Mouse (Mus musculus) midbrain, embryonic 12.5 days (tissue): ENCODE data around the gene Gm26620. TPM values are rescaled to one million over a fixed set of nuclear protein-coding genes. Genes with fewer than 3 reads are reported as not detected.

Experiments
- ATAC-seq: fragments of 200-750 bp; cut with Nextera tagmentation; 2 replicates; pipeline ENCODE4 v1.8.0; 2017; ENCODE audit warnings: low read depth, moderate TSS enrichment, moderate library complexity; ENCODE audit not compliant: low FRiP score
- H3K27ac ChIP-seq: fragments of 300-500 bp; sonication (generic); replicated peaks from 2 replicates; pipeline ENCODE4 v1.5.1; 2016; ENCODE audit warnings: mild to moderate bottlenecking
- H3K27me3 ChIP-seq: fragments of 300-500 bp; sonication (generic); 2 replicates; pipeline ENCODE4 v1.6.1; 2016; ENCODE audit warnings: mild to moderate bottlenecking
- H3K36me3 ChIP-seq: fragments of 300-500 bp; sonication (generic); 2 replicates; pipeline ENCODE4 v1.6.1; 2016
- H3K4me1 ChIP-seq: fragments of 300-500 bp; sonication (generic); 2 replicates; pipeline ENCODE4 v1.6.1; 2016
- H3K4me2 ChIP-seq: fragments of 300-500 bp; sonication (generic); replicated peaks from 2 replicates; pipeline ENCODE4 v1.6.1; 2016; ENCODE audit warnings: mild to moderate bottlenecking, moderate library complexity
- H3K4me3 ChIP-seq: fragments of 300-500 bp; sonication (generic); 2 replicates; pipeline ENCODE4 v1.5.1; 2016; ENCODE audit warnings: mild to moderate bottlenecking
- H3K9ac ChIP-seq: fragments of 300-500 bp; sonication (generic); replicated peaks from 2 replicates; pipeline ENCODE4 v1.6.1; 2016; ENCODE audit warnings: mild to moderate bottlenecking, moderate library complexity
- H3K9me3 ChIP-seq: fragments of 300-500 bp; sonication (generic); 2 replicates; pipeline ENCODE4 v1.6.1; 2016; ENCODE audit warnings: mild to moderate bottlenecking
- WGBS: fragments of 180-500 bp; shearing (Covaris S2); methylation state at CpG from one replicate; pipeline ENCODE4 v1.1.7; 2016; 5-methylcytosine and 5-hydroxymethylcytosine counted together
- polyA plus RNA-seq: library from polyadenylated mRNA; unstranded; fragments of >200 nt; fragmentation: Nextera tagmentation; extraction: Ambion mirVana; gene quantifications from 2 replicates; pipeline ENCODE4 v1.2.1, GENCODE M21; 2016

The Gm26620 gene
- polyA plus RNA-seq, 1 experiment from 2014 or later = not detected

DNA sequence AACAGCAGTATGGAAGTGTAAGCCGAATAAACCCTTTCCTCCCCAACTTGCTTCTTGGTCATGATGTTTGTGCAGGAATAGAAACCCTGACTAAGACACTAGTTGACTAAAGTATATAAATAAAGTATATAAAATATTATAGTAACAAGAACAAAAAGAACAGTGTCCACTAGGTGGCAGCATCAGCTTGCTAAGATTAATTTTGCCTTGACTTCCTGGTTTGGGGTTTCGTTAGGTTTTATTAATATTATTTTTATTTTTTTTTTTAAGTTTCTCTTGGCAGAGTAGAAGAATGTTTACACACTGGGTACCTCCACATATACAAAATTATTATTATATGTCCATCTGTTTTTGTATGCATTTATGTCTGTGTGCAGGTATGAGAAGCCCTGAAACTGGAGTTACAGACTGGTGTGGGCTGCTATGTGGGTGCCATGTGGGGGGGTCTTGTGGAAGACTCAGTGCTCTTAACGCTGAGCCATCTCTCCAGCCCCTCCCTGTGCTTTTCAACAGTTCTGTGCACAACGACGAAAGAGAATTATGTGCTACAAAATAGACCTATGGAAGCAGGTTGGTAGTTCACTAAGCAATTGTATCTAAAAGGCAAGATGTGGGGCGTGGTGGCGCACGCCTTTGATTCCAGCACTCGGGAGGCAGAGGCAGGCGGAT lies 16.1 kb downstream of the Gm26620 start:
- Histone ChIP-seq H3K4me1 (no peaks in the 10 kb centered on the region), H3K4me2 (no peak overlapping the region), H3K27me3 (peaks cover 36% of the 10 kb centered on the region), H3K27ac (no peak overlapping the region), H3K9me3 (no peaks in the 10 kb centered on the region), H3K36me3 (no peaks in the 10 kb centered on the region), H3K4me3 (no peak overlapping the region), H3K9ac (no peak overlapping the region)
- ATAC-seq = 0 out of 2 replicates have a peak, but pooled peaks have one; percentile 19
- WGBS = 38% methylated on average over 10 of the region's 10 CpGs

DNA sequence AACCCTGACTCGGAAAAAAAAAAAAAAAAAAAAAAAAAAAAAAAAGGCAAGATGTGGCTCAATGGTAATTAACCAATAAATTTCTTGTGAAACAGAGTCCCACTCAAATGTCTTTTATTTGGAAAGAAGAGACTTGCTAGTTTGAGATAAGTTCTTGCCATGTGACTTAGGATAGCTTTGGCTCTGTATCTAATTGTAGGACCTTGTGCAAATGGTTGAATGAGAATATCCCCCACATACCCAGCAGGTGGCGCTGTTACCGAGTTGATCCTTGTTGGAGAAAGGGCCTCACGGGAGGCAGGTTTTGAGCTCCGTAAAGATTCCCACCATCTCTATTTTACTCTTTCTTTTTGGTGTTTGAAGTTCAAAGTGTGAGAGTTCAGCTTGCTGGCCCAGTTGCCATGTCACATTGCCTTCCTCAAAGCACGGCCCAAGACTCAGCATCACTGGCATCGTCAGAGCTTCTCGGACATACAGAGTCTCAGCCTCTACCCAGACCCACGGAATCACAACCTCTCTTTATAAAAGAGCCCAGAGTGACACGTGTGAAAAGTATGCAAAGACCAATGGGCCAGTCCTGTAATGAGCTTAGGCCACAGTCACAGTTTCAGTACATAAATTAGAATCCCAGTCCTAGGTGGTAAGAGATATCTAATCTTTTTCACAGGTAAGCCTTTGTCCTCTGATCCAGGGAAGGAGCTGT lies 16.8 kb downstream of the Gm26620 start:
- peak; percentile 54; the same call in 1 of the 2 replicates for ATAC-seq
- no peaks in the 10 kb centered on the region for H3K4me1 ChIP-seq
- peaks cover 44% of the 10 kb centered on the region for H3K27me3 ChIP-seq
- no peaks in the 10 kb centered on the region for H3K36me3 ChIP-seq
- no peak overlapping the region for H3K27ac ChIP-seq
- peak overlapping the region; percentile 39 for H3K4me2 ChIP-seq
- H3K9ac ChIP-seq = no peak overlapping the region
- WGBS = 30% methylated on average over 10 of the region's 10 CpGs
- no peaks in the 10 kb centered on the region for H3K9me3 ChIP-seq
- H3K4me3 ChIP-seq = no peak overlapping the region

DNA sequence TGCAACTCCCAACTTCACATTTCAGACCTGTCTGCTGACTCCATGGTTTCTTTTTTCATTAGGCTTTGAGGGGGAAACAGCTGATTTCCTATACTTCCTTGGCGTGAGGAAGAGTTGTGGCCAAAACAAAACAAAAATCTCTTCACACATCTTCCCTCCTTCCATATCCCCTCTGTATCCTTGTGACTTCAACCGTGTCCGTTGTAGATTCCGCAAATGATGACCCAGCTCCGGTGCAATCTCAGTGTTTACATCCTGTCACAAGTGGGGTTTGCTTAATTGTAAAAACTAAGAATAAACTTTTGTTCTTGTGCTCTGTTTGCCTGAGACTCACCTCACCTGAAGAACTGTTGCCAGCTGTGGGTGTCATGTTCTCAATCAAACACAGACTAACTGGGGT lies 18.6 kb downstream of the Gm26620 start:
- no peak for ATAC-seq
- 84% methylated on average over 5 of the region's 5 CpGs for WGBS
- H3K27me3 ChIP-seq = peaks cover 60% of the 10 kb centered on the region

DNA sequence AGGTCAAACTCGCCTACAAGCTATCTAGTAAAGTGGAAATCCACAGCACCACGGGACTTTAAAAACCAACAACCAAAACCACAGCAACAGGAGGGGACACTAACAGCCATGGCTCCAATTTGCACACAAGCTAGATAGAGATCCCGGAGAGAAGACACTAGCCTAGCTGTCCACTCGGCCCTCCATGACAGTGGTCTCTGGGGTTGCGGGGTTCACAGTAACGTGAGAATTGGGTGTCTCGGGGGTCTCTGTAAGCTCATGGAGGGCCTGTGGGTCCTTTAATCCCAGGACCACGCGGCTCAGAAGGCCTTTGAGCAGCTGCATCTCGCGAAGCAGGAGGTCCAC lies 22.2 kb downstream of the Gm26620 start:
- WGBS = 20% methylated on average over 11 of the region's 11 CpGs
- no peak for ATAC-seq
- Histone ChIP-seq H3K27ac (no peak overlapping the region), H3K9ac (peak overlapping the region; percentile 62; the same call in 1 of the 2 replicates), H3K4me3 (peak overlapping the region; percentile 62), H3K36me3 (no peaks in the 10 kb centered on the region), H3K27me3 (peaks cover 72% of the 10 kb centered on the region), H3K4me2 (peak overlapping the region; percentile 90), H3K4me1 (peaks cover 8% of the 10 kb centered on the region; the same call in 1 of the 2 replicates), H3K9me3 (no peaks in the 10 kb centered on the region)

More for the DNA sequence above, 18.6 kb downstream of the Gm26620 start:
- Histone ChIP-seq H3K4me3 (no peak overlapping the region), H3K4me1 (peaks cover 7% of the 10 kb centered on the region; the same call in 1 of the 2 replicates), H3K36me3 (no peaks in the 10 kb centered on the region), H3K9me3 (no peaks in the 10 kb centered on the region), H3K27ac (no peak overlapping the region), H3K9ac (no peak overlapping the region), H3K4me2 (no peak overlapping the region)

DNA sequence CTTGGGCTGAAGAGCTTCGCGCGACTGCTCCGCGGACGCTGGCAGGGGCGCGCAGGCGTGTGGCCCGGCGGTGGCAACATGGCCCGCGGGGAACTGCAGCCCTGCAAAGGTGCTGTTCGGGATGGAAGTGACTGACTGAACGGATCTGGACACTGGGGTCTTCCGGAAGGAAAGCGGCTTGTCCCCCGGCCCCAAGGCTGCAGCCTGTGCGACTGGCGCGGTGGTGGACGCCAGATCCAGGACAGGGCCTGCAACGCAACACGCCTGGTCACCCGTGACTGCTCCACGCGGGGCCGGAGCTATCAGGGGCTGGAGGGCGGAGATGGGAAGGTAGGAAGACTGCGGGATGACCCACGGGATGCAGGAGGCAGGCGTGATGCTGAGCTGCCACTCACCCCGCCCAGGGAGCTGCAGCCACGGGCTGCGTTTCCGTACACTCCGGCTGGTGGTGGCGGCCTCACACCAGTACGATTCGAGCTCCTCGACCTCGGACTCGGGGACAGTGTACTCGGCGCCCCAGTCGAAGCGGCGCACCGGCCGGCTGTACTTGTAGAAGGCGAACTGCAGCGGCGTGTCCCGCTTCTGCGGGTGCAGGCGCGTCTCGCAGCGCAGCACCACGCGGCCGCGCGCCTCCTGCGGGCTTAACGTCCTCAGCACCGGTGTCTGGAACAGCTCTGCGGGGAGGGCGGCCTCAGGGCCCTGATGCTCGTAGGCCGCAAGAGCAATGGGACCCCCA lies 22.8 kb downstream of the Gm26620 start:
- H3K4me2 ChIP-seq = peak overlapping the region; percentile 90
- H3K27ac ChIP-seq = no peak overlapping the region
- WGBS = under 1% methylated on average over 70 of the region's 71 CpGs
- H3K36me3 ChIP-seq = no peaks in the 10 kb centered on the region
- peak overlapping the region; percentile 62 for H3K9ac ChIP-seq
- H3K4me3 ChIP-seq = peak overlapping the region; percentile 62
- peaks cover 68% of the 10 kb centered on the region for H3K27me3 ChIP-seq
- no peaks in the 10 kb centered on the region for H3K9me3 ChIP-seq
- H3K4me1 ChIP-seq = peaks cover 8% of the 10 kb centered on the region; the same call in 1 of the 2 replicates
- peak; percentile 69 for ATAC-seq

DNA sequence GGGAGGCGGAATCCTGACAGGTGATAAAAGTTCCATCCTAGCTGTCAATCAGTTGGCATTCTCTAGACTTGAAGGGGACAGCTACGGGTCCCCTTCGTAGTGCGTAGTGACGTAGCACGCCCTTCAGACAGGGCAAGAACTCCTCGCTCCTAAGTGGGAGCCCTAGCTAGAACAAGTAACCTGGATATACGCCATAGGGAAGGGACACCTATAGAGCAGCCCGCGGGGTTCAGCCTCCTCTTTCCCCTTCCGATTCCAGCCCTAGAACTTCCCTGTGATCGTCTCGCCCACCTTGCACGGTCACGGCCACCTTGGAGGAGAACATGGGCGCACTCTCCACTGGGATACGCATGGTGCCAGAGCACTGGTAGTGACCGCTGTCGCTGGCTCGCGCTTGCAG lies 23.5 kb downstream of the Gm26620 start:
- H3K4me1 ChIP-seq = peaks cover 8% of the 10 kb centered on the region; the same call in 1 of the 2 replicates
- H3K36me3 ChIP-seq = no peaks in the 10 kb centered on the region
- H3K4me3 ChIP-seq = peak overlapping the region; percentile 62
- no peak overlapping the region for H3K27ac ChIP-seq
- no peaks in the 10 kb centered on the region for H3K9me3 ChIP-seq
- whole genome bisulfite sequencing = 3% methylated on average over 21 of the region's 21 CpGs
- H3K9ac ChIP-seq = no peak overlapping the region
- peak; percentile 70 for ATAC-seq
- H3K27me3 ChIP-seq = peaks cover 60% of the 10 kb centered on the region
- H3K4me2 ChIP-seq = peak overlapping the region; percentile 90

DNA sequence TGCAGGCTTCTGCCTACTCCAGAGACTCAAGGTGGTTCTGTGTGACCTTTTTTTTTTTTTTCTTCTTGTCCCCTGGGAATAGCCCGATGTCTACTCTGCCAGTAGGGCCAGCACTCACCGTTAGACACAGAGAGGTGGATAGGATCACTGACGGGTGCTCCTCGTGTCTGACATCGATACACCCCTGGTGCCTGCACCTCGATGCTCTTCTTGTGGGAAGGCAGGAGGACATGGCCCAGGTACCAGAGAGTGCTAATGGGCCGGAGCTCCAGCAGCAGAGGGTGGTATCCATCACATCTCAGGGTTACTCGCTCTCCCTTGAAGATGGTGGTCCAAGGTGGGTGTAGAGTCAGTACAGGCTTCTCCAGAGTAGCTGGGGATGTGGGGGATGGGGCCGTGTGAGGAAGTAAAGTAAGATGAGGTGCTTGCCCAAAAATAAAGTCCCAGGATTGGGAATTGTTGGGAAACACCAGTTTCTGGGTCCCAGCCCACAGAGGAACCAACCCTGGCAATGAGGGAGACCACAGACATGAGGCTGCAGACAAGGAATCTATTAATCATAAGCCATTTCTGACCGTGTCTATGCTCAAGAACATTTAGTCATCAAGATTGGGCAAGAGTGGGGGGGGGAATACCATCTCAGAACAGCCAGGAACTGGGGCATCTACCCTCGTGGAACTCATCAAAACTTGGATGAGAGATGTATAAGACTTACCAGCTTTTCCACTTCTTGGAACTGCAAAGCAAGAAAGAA lies 27.2 kb downstream of the Gm26620 start:
- WGBS = 83% methylated on average over 11 of the region's 11 CpGs
- Histone ChIP-seq H3K36me3 (no peaks in the 10 kb centered on the region), H3K4me1 (peaks cover 8% of the 10 kb centered on the region; the same call in 1 of the 2 replicates), H3K27me3 (peaks cover 31% of the 10 kb centered on the region), H3K9me3 (no peaks in the 10 kb centered on the region), H3K4me2 (no peak overlapping the region), H3K9ac (no peak overlapping the region), H3K27ac (no peak overlapping the region), H3K4me3 (no peak overlapping the region)
- ATAC-seq = no peak

DNA sequence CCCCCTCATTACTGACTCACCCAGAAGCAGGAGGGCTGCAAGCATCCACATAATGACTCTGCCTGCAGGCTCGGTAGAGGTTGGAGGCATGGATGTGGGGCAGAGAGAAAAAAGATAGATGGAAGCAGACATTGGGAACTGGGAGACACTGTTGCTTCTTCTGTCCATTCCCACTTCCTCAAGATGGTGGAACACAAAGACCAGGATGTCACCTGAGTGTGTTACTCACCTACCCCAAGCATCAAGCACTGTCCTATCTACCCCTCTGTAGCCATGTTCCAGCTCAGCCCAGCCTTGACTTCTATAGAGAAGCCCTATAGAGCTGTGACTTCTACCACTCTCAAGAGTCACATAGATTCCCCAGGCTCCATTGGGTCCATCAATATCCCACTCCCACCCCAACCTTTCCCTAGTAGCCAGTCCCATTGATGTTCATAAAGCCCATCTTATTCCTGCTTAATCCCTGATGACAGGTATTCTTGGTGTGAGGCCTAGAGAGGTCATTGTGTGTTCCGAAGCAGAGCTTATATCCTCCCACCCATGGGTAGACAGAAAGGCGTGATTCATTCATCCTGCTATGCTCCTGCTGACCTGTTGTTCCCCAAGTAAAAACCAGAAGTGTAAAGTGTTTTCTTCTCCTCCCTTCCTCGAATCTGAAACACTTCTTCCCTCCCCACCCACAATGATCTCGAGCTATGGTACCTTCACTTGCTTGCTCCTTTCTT lies 28.2 kb downstream of the Gm26620 start, which contains the start of gene Fcrlb:
Gene Fcrlb (minus strand): TSS at position 51 of the 725 bp plus-strand sequence.
- no peaks in the 10 kb centered on the region for H3K36me3 ChIP-seq
- peaks cover 6% of the 10 kb centered on the region; the same call in 1 of the 2 replicates for H3K4me1 ChIP-seq
- no peak for ATAC-seq
- H3K9ac ChIP-seq = no peak within 1 kb of the TSS
- WGBS = 70% methylated on average over 5 of the region's 5 CpGs
- no peak within 1 kb of the TSS for H3K4me2 ChIP-seq
- peaks cover 21% of the 10 kb centered on the region for H3K27me3 ChIP-seq
- H3K4me3 ChIP-seq = no peak within 1 kb of the TSS
- no peak within 1 kb of the TSS for H3K27ac ChIP-seq
- H3K9me3 ChIP-seq = no peaks in the 10 kb centered on the region

DNA sequence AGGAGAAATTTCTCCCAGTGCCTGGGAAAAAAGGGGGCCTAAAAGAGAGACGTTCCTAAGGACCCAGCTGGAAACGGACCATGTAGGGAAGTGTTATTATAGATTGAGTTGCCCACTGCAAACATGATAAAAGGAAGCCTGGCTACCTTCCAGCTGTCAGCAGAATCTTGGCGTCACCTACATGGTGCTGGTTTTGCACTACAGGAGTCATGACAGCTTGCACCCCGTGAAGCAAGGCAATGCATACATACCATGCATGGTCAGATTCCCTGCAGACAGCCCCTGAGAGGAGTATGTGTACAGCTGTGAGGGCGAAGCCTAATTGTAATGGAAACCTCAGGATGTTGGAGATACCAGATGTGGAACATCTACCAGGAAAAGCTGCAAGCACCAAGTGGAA lies 30.8 kb downstream of the Gm26620 start:
- Histone ChIP-seq H3K9ac (no peak overlapping the region), H3K4me2 (no peak overlapping the region), H3K36me3 (no peaks in the 10 kb centered on the region), H3K4me3 (no peak overlapping the region), H3K4me1 (no peaks in the 10 kb centered on the region), H3K27ac (no peak overlapping the region), H3K27me3 (no peaks in the 10 kb centered on the region), H3K9me3 (no peaks in the 10 kb centered on the region)
- WGBS = 86% methylated on average over 5 of the region's 5 CpGs
- no peak for ATAC-seq

DNA sequence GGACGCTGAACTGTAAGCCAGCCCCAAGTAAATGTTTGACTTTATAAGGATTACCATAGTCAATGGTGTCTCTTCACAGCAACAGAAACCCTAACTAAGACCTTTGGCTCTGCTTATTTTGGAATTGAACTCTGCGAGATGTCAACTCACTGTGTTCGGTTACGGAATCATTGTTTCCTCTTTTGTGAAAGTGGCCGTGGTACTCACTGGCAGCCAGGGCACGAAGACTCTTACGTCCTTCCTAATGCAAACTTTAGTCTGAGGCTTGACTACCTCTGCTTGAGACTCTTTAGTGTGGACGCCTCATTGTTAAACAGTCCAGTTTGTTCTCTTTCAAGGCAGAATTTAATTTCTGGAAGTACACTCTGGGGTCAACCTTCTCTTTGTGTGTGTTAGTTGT lies 34.4 kb downstream of the Gm26620 start:
- no peak for ATAC-seq
- Histone ChIP-seq H3K9me3 (no peaks in the 10 kb centered on the region), H3K27me3 (no peaks in the 10 kb centered on the region), H3K9ac (no peak overlapping the region), H3K4me2 (no peak overlapping the region), H3K4me1 (no peaks in the 10 kb centered on the region), H3K4me3 (no peak overlapping the region), H3K36me3 (no peaks in the 10 kb centered on the region), H3K27ac (no peak overlapping the region)
- 88% methylated on average over 8 of the region's 8 CpGs for WGBS

DNA sequence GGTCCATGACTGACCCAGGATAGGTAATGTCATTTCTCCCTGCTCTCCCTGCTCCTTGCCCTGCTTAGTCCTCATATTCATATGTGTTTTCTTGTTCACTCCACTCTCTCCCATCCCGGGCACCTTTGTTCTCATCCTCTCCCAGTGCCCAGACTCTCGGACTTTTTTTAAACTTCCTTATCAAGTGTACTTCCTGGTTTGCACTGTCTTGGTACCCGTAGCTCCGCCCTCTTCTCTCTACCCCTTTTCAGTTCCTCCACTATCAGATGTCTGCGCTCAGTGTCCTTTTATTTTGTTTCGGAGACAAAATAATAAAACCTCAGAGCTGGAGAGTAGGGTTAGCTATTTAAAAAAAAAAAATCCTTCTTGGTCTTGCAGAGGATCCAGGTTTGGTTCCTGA lies 39.6 kb downstream of the Gm26620 start:
- Histone ChIP-seq H3K27ac (no peak overlapping the region), H3K36me3 (no peaks in the 10 kb centered on the region), H3K4me2 (no peak overlapping the region), H3K9ac (no peak overlapping the region), H3K9me3 (no peaks in the 10 kb centered on the region), H3K4me3 (no peak overlapping the region), H3K27me3 (no peaks in the 10 kb centered on the region), H3K4me1 (no peaks in the 10 kb centered on the region)
- no peak for ATAC-seq
- 85% methylated on average over 6 of the region's 6 CpGs for WGBS
